Mouse (Mus musculus): Measurements from ENCODE around the gene Mecom.

Mecom gene

DNA sequence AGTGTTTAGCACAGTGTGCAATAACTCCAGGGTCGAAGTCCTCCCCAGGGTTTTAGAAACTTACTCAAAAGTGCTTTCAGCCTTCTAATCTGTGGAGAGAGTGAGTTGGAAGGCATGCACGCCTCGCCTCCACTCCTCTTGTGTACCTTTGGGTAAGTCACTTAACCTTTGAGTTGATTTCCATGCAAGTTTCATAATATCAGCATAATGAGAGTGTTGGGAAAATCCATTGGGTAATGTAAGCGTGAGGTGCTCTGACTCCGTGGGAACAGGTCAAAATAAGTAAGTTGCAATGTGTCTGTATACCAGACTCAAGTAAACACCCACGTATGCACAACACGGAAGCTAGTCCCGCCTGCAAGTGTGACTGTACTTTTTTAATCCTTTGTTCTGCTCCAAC is 528.4 kb downstream of the Mecom start:
- DNase-seq (ENCODE audit: low read depth, low spot score) = no peak

DNA sequence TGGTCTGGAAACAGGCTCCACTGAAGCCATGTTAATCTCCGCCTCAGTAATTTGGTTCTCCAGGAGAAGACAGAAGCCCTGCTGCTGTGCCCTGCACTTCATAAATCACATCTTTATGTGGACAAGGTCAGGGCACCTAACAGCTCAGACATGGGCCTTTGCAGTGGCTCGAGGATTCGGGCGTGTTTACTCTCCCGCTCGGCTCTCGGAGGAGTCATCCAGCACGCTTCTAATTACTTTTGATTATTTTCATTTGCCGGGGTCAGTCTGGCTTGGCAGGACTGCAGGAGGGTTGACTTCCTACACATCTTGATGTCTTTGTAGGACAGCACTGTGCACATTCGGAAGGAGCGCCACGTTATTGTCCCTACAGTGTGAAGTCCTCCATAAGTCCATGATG is 529.6 kb downstream of the Mecom start:
- no peak for DNase-seq (ENCODE audit: low read depth, low spot score)

DNA sequence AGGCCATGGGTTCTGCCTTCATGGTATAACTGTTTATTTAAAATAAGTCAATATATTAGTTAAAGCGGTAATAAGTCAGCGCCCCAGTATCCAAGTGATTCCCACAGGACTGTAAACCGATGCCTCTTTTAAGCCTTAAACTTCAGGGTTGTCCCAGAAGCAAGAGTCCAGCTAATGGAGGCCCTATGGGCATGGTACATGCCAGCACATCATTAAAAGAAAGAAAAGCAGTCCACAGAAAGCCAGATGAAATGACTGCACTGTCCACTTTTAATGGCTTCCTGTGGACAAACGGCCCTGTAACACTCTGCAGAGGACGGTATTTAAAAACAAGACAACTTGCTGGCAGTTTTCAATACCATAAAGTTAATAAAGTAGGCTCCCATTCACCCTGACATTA is 531.0 kb downstream of the Mecom start:
- no peak for DNase-seq (ENCODE audit: low read depth, low spot score)

GRCm38 (mm10) chr3:30014962-30015660 is 532.7 kb downstream of the Mecom start:
- no peak for DNase-seq (ENCODE audit: low read depth, low spot score)

- DNase-seq (ENCODE audit: low read depth, low spot score) = no peak
Measured at GRCm38 (mm10) chr3:30014279-30014678, 533.5 kb downstream of the Mecom start.

GRCm38 (mm10) chr3:30013416-30013815 is 534.4 kb downstream of the Mecom start:
- DNase-seq (ENCODE audit: low read depth, low spot score) = no peak

DNA sequence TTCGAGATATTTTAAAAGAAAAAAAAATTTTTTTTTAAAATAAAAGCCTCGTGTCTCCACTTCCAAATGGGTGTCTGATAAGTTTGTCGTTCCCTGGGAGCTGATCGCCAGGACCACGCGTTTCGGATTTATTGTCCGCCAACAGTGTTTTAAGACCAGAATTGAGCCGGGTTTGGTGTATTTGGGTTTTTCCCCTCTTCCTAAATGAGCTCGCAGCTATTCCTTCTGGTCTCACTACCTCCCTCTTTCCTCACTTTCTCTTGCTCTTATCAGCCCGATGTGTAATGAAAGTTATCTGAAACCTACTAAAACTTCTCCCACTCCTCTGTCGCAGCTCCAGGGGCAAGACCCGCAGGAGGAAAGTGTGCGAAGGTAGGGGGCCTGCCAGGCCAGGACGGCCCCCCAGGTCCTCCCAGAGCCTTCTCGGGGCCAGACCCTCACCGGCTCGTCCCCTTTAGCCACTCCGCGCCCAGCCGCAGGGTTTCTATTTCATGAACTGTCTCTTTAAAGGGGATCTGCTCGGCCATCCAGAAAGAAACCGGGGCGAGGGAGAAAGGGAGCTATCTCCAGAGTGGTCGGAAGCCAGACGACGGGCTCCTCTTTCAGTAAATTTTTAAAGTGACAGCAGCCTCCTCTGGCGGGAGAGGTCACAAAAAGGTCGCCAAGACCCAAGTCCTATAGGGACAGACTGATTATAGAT is 535.0 kb downstream of the Mecom start:
- no peak for DNase-seq (ENCODE audit: low read depth, low spot score)

GRCm38 (mm10) chr3:30012150-30012549 is 535.7 kb downstream of the Mecom start:
- no peak for DNase-seq (ENCODE audit: low read depth, low spot score)

- no peak for DNase-seq (ENCODE audit: low read depth, low spot score)
Measured at GRCm38 (mm10) chr3:30011712-30012111, 536.1 kb downstream of the Mecom start.

DNA sequence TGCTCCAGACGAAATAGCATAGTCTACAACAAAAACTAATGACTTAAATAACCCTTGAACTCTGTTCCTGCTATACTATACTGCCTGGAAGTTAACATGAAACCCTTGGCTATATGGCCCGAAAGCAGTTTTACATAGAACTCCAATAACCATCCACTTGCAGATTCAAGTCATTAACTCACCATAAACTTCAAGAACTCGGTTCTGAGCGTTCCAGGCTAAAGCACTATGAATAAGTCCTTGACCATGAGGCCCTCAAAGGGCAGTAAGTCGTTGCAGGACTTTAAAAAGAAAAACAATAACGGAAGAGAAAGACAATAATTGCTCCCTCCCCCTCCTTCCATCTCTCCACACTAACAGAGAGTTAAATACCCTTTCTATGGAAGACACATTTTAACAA is 536.9 kb downstream of the Mecom start:
- DNase-seq (ENCODE audit: low read depth, low spot score) = no peak

- DNase-seq (ENCODE audit: low read depth, low spot score) = no peak
Measured at GRCm38 (mm10) chr3:30009596-30009995, 538.2 kb downstream of the Mecom start.

- no peak for DNase-seq (ENCODE audit: low read depth, low spot score)
Measured at GRCm38 (mm10) chr3:30004888-30005405, 542.9 kb downstream of the Mecom start.

DNA sequence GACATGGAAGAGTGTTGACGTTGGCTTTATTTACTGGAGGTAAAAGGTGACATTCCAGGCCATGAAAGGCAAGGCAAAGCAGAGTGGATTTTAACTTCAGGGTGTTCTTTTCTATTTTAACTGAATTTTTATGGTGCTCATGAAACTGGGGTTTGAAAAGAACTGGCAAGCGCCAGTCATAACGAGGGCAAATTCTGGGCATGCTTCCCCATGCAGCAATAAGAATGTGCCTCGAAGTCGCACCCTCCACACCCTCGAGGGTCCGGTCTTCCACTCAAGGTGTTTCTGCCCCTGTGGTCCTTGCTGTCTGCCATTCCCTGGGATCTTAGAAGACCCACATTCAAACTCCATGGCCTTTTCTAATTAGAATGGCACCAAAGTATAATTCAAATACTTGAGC is 547.5 kb downstream of the Mecom start:
- no peak for DNase-seq (ENCODE audit: low read depth, low spot score)

DNA sequence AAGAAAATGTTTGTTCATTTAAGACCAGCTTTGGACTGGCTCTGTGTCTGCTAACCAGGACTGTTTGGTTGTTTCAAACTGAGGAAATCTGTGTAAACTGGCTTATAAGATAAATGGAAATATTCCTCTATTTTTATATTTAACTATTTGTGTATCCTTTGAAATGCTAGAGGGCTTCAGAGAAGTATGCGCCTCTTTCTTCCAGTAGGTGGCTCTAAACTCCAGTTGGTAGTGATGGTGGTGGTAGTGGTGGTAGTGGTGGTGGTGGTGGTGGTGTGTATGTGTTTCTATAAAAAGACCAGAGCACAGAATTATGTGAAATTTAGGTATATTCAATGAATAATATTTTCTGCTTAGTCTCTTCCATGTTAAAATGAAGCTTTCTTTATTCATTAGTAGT is 548.8 kb downstream of the Mecom start:
- no peak for DNase-seq (ENCODE audit: low read depth, low spot score)

DNA sequence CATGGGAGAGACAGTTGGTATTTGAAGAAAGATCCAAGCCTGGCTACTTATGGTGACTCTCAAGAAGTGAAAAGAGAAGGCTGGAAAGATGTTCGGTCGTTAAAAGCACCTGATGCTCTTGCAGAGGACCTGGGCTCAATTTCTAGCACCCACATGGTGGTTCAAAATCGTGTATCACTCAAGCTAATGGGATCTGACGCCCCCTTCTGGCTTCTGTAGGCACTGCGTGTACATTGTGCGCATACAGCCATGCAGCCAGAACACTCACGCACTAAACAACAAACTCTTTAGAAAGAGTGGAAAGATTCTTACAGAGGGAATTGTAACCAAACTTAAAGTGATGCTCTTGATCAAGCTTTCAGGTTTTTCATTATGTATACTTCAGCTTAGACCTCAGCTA is 550.7 kb downstream of the Mecom start:
- no peak for DNase-seq (ENCODE audit: low read depth, low spot score)

DNA sequence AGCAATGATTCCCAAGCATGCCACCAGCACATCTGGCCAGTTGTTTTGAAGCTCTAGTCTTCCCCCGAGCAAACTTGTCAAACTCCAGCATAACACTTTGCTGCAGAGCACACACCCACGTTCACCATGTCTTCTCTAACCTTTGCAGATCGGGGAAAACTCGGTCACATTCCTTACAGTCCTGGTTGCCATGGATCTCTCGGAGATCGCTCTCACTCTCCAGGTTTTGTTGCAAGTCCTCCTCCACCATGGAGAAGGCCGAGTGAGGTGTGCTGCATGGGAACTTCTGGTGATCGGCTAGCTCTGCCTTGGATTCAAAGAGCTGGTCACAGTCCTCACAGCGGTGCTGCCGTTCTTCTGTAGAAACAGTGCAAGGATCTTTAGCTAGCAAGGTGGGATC is 554.5 kb downstream of the Mecom start:
- DNase-seq (ENCODE audit: low read depth, low spot score) = no peak

DNA sequence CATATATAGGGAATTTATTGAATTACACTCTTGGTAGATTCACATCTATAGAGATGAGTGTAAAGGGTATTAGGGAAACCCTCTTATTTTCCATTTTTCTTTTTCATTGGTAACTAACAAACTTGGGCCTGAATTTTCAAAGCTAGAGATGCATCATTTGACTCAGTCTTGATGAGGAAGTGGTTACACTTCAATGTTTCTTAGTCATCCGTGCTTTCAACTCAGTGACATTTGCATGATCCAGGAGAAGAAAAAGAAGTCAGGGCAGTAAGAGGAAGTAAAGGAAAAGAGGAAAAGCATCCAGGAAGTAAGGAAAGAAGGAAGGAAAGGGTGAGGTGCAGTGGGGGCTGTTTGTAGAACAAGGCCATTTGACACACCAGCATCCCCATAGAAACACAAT is 556.3 kb downstream of the Mecom start:
- DNase-seq (ENCODE audit: low read depth, low spot score) = no peak

DNA sequence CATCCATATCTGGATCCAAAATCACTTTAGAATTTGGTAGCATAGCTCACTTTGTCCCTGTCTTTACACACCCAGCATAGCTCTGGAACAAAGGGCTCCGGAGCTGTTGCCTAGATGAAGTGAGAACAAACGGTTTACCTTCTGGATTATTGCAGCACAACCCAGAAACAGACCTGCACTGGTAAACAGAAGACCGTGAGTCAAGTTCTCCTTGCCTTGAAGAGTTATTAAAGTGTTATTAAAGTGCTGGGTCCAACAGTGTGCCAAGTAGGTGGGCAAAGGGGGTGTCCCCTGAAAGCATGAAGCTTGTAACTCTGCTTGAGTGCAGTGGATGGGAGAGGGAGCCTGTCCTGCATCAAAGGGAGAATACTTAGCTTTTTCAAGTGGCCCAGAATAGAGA is 563.4 kb downstream of the Mecom start:
- DNase-seq (ENCODE audit: low read depth, low spot score) = no peak

DNA sequence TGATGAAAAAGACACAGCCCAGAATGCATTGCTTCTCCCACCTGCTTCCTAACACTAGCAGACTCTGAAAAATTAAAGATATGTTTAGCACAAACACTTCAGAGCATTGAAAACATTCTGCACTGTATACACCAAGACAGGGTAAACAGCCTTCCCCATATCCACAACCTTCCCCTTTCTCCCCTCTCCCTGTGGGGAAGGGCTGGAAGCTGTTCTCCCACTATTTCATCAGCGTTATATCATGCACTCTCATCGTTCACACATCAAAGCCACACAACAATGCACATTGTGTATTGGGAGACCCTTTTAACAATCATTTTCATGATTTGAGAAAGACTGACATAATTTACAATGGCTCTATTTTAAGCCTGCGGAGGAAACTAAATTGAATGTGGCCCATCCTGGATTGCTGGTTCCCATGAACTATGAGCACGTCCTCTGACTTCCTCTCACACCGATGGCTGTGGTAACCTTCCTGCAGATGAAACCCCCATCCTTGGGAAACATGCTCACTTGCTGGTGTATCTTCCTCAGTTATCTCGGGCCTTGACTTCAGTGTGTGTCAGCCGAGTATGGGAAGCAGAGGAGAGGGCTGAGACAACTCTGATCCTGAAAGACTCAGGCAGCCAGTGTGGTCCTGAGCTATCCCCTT is 566.4 kb downstream of the Mecom start:
- DNase-seq (ENCODE audit: low read depth, low spot score) = no peak

GRCm38 (mm10) chr3:29980531-29980930 is 567.3 kb downstream of the Mecom start:
- DNase-seq (ENCODE audit: low read depth, low spot score) = no peak

- no peak for DNase-seq (ENCODE audit: low read depth, low spot score)
Measured at GRCm38 (mm10) chr3:29976580-29976979, 571.2 kb downstream of the Mecom start.

DNA sequence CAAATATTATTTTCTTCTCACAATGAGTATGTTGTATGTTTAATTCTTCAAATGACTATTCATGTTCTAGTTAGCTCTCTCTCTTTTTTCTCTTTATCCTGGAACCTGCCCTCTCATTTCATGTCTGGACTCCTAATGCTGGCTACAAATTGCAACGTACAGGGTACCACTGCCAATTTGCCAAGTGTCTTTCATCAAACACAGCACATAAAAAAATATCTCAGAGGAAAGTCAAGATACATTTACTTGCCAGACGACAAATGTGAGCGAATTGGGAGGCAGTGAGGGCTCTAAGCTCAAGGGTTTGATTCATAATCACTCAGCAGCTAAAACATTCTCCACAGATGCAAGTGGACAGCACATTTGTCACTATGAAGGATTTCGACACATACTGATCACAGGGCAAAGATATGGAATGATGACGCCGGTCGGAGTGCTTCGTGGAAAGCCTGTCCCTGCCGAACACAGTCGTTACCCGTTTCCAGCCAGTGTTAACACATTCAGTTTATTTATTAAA is 579.3 kb downstream of the Mecom start:
- no peak for DNase-seq (ENCODE audit: low read depth, low spot score)

- DNase-seq (ENCODE audit: low read depth, low spot score) = no peak
Measured at GRCm38 (mm10) chr3:29963953-29964352, 583.9 kb downstream of the Mecom start.

All from retina, adult 2 months (tissue).